Mouse (Mus musculus) Muller cell, postnatal 12 days (primary cell): ENCODE measurements around the gene Olfr804.

Experiments
- DNase-seq: peaks from one replicate; pipeline ENCODE4 v3.0.0-alpha.2; 2015; ENCODE audit errors: inconsistent ontology term

Olfr804 gene

DNA sequence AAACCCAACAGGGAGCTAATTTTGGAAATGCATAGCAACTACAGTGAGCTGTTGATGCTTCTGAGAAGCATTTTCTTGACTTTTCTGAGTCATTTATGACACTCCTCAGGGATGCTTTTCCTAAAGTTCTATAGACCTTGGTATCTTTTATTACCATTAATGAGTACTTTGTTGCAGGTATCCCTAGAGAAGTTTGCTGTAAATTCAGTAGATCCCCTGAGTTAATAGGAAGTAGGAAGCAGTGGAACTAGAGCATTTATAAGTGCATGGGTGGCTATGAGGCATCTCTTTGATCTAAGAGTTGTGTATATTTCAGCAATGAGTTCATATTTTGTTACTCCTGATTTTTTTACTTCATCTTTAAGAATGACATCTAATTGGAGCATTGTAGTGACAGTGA, at the start of gene Olfr804:
Gene Olfr804, plus strand, starts transcription at position 301 of the 400 bp plus-strand sequence.
- DNase-seq: no peak

DNA sequence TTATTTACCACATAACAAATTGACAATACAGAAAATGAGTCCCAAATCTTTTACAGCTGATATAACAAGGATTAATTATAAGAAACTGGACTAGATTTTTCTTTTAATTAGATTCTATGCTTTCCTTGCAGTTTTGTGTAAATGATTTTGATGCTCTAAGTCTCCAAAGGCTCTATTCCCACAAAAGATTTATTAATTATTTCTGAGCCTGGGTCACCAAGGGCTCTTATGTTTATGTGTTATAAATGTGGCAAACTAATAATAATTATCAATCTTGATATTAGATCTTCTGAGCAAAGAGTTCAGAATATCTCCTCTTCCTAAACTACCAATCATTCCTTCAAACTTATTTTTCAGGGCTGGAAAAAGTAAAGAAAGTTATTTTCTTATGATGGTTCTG, 45.6 kb upstream of the Olfr804 start, which contains the start of gene Olfr800:
Gene Olfr800, plus strand, starts transcription at position 301 of the 400 bp plus-strand sequence.
- no peak for DNase-seq

DNA sequence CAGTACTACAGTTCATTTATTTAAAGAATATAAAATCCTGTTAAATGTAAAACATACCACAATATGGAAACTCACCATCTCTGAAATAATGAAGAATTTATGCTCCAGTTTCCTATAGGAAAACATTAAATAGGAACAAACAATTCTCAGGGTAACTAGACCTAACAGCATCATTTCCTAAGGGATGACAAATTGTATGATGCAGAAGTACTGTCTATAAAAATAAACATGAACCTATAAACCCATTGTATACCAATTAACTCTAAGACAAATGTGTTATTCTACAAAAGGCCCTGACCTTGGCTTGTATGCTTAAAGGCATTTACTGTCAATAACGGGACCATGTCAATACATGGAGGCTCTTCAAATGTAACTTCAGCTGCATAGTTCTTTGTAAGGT, 29.2 kb upstream of the Olfr804 start, which contains the start of gene Olfr801:
Gene Olfr801, minus strand, starts transcription at position 101 of the 400 bp plus-strand sequence.
- no peak for DNase-seq

DNA sequence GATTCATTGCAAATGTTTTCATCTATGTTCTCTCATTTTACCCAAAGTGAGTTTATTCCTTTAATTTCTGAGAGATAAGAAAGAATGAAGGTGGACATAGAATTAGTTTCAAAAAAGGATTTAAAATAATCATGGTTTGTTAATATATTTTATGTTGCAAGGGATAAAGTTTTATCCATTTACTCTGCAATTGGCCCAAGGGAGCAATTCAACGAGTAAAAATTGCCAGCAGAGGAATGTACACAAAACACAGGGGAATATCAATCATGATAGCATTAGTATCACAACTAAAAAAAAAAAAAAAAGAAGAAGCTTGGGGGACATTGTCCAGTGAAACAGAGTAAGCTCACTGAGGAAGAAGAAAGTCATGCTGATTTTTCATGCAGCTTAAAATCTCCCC, 14.9 kb upstream of the Olfr804 start, which contains the start of gene Olfr802:
Gene Olfr802, minus strand, starts transcription at position 101 of the 400 bp plus-strand sequence.
- no peak for DNase-seq

DNA sequence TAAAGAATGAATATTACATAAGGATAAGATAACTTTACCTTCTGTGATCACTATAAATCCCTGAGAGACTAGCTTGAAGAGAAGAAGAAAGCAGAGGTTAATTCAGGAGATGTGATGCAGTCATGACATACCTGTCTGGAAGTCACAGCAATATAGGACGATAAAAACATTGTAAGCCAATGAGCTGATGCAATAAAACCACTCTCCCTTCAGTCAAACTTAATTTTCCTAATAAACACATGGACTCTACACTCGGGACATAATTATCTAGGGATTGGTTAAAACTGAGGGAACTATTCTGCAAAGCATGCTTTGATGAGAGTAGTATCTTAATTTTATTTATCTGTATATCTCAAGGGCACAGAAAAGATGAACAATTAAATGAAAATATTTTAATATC, 8.8 kb upstream of the Olfr804 start, which contains the start of gene Olfr803:
Gene Olfr803, minus strand, starts transcription at position 101 of the 400 bp plus-strand sequence.
- no peak for DNase-seq

DNA sequence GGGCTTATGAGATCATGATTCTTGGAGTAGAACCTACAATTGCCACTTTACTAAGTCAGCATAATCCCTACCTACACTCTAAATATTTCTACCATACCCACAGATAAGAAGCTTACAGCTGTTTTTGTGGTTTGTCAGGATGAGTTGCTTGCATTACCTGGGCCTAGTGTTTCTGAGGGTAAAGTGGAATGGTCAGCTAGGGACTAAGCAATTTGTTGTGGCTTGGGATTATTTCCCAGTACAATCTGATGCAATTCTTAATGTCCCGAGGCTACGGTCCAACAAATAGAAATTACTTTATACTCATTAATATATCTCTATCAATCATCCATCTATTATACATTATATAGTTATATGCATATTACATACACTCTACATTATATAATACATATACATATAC, 26.3 kb downstream of the Olfr804 start, which contains the start of gene Olfr805:
Gene Olfr805, minus strand, starts transcription at position 101 of the 400 bp plus-strand sequence.
- DNase-seq: no peak

DNA sequence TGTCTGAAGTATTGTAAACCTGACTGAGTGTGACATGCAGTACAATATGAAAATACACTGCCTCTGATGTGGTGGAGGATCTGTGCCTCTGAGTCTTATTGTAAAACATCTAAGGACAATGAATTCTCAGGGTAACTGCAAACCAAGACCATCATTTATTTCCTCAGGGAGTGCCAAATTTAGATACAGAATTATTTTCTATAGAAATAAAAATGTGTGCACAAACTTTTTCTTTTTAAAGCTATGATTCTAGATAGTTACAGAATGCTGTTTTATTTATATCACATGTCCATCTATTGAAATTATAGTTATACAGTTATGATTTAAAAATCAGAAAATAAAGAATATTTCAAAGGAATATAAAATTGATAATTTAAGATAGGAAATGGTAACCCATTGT, 38.8 kb downstream of the Olfr804 start, which contains the start of gene Olfr806:
Gene Olfr806, minus strand, starts transcription at position 101 of the 400 bp plus-strand sequence.
- no peak for DNase-seq

DNA sequence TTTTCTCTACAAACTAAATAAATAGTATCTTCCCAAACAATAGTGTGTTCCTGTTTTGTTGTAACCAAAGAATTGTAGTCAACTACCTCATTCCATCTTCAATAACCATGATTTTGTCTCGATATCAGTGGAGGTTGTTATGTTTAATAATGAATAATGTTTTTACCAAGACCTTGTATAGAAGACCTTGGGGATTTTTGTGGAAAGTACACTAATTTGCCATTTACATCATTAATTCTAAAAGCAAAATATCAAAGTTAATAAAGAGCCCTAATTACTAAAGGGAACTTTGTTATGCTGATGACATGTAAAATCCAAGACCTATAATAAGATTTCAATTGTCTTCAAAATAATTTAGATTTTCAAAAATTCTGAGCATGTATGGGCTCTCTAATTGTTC, 54.7 kb downstream of the Olfr804 start, which contains the start of gene Olfr807:
Gene Olfr807, minus strand, starts transcription at position 101 of the 400 bp plus-strand sequence.
- no peak for DNase-seq
